Mouse (Mus musculus): ENCODE results near the gene Taar7a. TPM values are rescaled to one million over a fixed set of nuclear protein-coding genes. Genes with fewer than 3 reads are reported as not detected.

Taar7a gene
- total and polyA plus RNA-seq, 2 experiments from 2014 or later, result not detected

DNA sequence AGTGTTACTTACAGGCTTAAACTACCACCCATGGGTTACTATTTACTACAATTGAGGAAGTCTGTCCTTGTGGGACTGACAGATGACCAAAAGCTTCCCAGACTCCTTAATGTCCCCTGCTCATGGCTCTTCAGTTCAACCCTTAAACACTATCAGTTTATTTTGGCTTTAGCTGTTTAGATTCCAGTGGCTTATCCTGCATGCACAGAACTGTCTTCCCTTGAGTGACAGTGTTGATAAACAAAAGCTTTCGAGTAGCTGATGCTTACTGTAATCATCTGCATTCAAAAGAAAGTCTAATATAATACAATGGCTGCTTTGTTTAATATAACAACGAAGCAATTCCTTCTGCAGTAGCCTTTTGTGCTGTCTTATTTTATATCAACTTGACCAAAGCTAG, 13.8 kb upstream of the Taar7a start:
- no peak overlapping the region for H3K4me3 ChIP-seq (ENCODE audit: low read depth, low read length)

DNA sequence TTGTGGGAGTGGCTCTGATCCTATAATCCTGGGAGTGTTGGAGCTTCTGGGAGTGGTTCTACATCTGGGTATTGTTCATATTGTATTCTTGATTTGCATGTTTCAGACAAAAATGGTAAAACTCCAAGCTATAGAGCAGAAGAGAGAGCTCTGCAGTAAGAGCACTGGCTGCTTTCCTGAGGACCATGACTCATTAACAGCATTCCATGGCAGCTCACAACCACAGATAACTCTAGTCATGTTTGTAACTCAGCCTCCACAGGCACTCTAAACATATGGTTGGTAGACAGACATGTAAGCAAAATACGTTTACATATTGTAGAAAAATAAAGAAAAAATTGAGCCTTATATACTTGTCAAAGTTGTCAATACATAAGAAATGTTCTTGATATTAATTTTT, 13.2 kb upstream of the Taar7a start:
- ATAC-seq (ENCODE audit: insufficient read depth, low read depth) (no peak), DNase-seq (ENCODE audit: low spot score) (no peak)
- WGBS, result 41% methylated on average over 1 of the region's 1 CpGs
- H3K4me3 ChIP-seq (ENCODE audit: low read depth, low read length), result no peak overlapping the region
- no peaks in the 10 kb centered on the region for H3K36me3 ChIP-seq (replicated peaks; ENCODE audit: control insufficient read depth, insufficient read depth, low read length)
- H3K9ac ChIP-seq (replicated peaks; ENCODE audit: low read depth, low read length), result no peak overlapping the region
- no peaks in the 10 kb centered on the region for H3K9me3 ChIP-seq (replicated peaks; ENCODE audit: control insufficient read depth, low read length)
- TF ChIP-seq CTCF (IDR thresholded peaks at IDR 0.05; ENCODE audit: low read depth), result no peak
- no peak for TF ChIP-seq EP300 (IDR thresholded peaks at IDR 0.05; ENCODE audit: low read depth)
- no peaks in the 10 kb centered on the region for H3K4me1 ChIP-seq (ENCODE audit: control insufficient read depth, insufficient read depth)
- no peak overlapping the region for H3K4me2 ChIP-seq (ENCODE audit: low read depth, low read length)
- H3K27ac ChIP-seq (ENCODE audit: low read depth), result no peak overlapping the region
- no peaks in the 10 kb centered on the region for H3K27me3 ChIP-seq (ENCODE audit: control insufficient read depth, insufficient read depth, low read length)

More for the DNA sequence above, 13.8 kb upstream of the Taar7a start:
- H3K36me3 ChIP-seq (replicated peaks; ENCODE audit: control insufficient read depth, insufficient read depth, low read length), result no peaks in the 10 kb centered on the region
- WGBS, result 29% methylated on average over 2 of the region's 2 CpGs
- H3K27me3 ChIP-seq (ENCODE audit: control insufficient read depth, insufficient read depth, low read length), result no peaks in the 10 kb centered on the region
- no peak for ATAC-seq (ENCODE audit: insufficient read depth, low read depth)
- TF ChIP-seq CTCF (IDR thresholded peaks at IDR 0.05; ENCODE audit: low read depth), result no peak
- no peak for TF ChIP-seq EP300 (IDR thresholded peaks at IDR 0.05; ENCODE audit: low read depth)
- no peaks in the 10 kb centered on the region for H3K4me1 ChIP-seq (ENCODE audit: control insufficient read depth, insufficient read depth)
- no peak overlapping the region for H3K9ac ChIP-seq (replicated peaks; ENCODE audit: low read depth, low read length)
- no peak for DNase-seq (ENCODE audit: low spot score)
- no peak overlapping the region for H3K27ac ChIP-seq (ENCODE audit: low read depth)
- no peaks in the 10 kb centered on the region for H3K9me3 ChIP-seq (replicated peaks; ENCODE audit: control insufficient read depth, low read length)
- H3K4me2 ChIP-seq (ENCODE audit: low read depth, low read length), result no peak overlapping the region

DNA sequence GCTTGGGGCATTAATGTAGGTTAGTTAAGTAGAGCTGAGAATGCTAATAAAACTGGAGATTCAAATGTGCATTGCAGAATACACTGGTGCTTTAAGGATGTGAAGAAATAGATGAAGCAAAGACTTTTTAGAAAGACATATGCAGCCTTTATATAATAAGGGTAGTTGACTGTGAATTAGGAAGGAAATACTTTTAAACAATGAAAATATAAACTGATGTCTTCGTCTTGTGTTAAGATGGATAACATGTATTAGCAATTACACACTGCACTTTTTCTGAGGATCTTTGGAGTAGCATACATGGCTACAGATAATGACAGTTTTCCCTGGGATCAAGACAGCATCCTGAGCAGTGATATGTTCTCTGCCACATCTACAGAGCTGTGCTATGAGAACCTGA, 6.4 kb upstream of the Taar7a start, which contains the start of gene Taar7b:
Taar7b (plus strand) TSS at position 301 of the 400 bp plus-strand sequence.
- Histone ChIP-seq H3K9ac (replicated peaks; ENCODE audit: low read depth, low read length) (no peak within 1 kb of the TSS), H3K4me3 (ENCODE audit: low read depth, low read length) (no peak within 1 kb of the TSS), H3K4me1 (ENCODE audit: control insufficient read depth, insufficient read depth) (no peaks in the 10 kb centered on the region), H3K36me3 (replicated peaks; ENCODE audit: control insufficient read depth, insufficient read depth, low read length) (no peaks in the 10 kb centered on the region), H3K27me3 (ENCODE audit: control insufficient read depth, insufficient read depth, low read length) (no peaks in the 10 kb centered on the region), H3K27ac (ENCODE audit: low read depth) (no peak within 1 kb of the TSS), H3K4me2 (ENCODE audit: low read depth, low read length) (no peak within 1 kb of the TSS), H3K9me3 (replicated peaks; ENCODE audit: control insufficient read depth, low read length) (no peaks in the 10 kb centered on the region)
- 69% methylated on average over 1 of the region's 1 CpGs for WGBS
- TF ChIP-seq CTCF (IDR thresholded peaks at IDR 0.05; ENCODE audit: low read depth), result no peak
- no peak for TF ChIP-seq EP300 (IDR thresholded peaks at IDR 0.05; ENCODE audit: low read depth)
- DNase-seq (ENCODE audit: low spot score), result no peak
- ATAC-seq (ENCODE audit: insufficient read depth, low read depth), result no peak

DNA sequence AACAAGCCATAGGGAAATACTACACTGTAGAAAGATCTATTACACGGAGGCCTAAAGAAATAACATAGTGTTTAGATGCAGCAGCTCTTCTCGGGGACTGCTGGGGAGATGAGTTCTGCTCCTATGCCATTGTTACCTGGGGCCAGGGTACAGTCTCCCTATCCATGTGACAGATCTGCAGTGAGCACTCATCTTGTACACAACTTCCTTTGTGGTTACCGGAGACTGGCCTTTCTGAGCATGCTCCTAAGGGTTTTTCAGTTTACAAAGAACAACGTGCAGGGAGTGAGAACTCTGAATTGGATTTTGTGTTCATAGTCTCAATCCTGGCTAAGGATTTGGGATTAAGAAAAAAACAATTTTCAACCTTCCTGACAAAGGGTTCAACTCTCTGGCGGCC, 6.9 kb downstream of the Taar7a start:
- Histone ChIP-seq H3K4me1 (ENCODE audit: control insufficient read depth, insufficient read depth) (no peaks in the 10 kb centered on the region), H3K4me3 (ENCODE audit: low read depth, low read length) (no peak overlapping the region), H3K36me3 (replicated peaks; ENCODE audit: control insufficient read depth, insufficient read depth, low read length) (no peaks in the 10 kb centered on the region), H3K27ac (ENCODE audit: low read depth) (no peak overlapping the region), H3K9me3 (replicated peaks; ENCODE audit: control insufficient read depth, low read length) (no peaks in the 10 kb centered on the region), H3K4me2 (ENCODE audit: low read depth, low read length) (no peak overlapping the region), H3K9ac (replicated peaks; ENCODE audit: low read depth, low read length) (no peak overlapping the region), H3K27me3 (ENCODE audit: control insufficient read depth, insufficient read depth, low read length) (no peaks in the 10 kb centered on the region)
- TF ChIP-seq EP300 (IDR thresholded peaks at IDR 0.05; ENCODE audit: low read depth), result no peak
- TF ChIP-seq CTCF (IDR thresholded peaks at IDR 0.05; ENCODE audit: low read depth), result no peak
- WGBS, result 77% methylated on average over 5 of the region's 5 CpGs
- no peak for ATAC-seq (ENCODE audit: insufficient read depth, low read depth)
- DNase-seq (ENCODE audit: low spot score), result no peak

DNA sequence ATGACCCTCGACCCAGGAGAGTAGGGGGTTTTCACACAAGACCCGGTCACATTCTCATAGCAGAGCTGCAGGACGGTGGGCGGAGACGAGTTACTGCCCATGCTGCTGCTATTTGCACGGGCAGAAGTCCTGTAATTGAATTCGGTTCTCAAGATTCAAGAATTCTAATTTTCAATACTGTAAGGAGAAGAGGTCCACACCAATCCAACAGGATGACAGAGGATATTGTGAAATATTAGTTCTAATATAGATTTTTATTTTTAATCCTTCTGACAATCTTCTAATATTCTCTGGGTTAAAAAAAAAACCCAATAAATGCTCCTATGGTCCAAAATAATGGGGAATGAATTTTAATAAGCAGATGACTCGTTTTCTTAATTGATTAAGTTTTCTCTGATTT, 7.7 kb downstream of the Taar7a start, which contains the start of gene Taar6:
Taar6 (minus strand) TSS at position 101 of the 400 bp plus-strand sequence.
- Histone ChIP-seq H3K4me1 (ENCODE audit: control insufficient read depth, insufficient read depth) (no peaks in the 10 kb centered on the region), H3K4me2 (ENCODE audit: low read depth, low read length) (no peak within 1 kb of the TSS), H3K27ac (ENCODE audit: low read depth) (no peak within 1 kb of the TSS), H3K27me3 (ENCODE audit: control insufficient read depth, insufficient read depth, low read length) (no peaks in the 10 kb centered on the region), H3K4me3 (ENCODE audit: low read depth, low read length) (no peak within 1 kb of the TSS), H3K36me3 (replicated peaks; ENCODE audit: control insufficient read depth, insufficient read depth, low read length) (no peaks in the 10 kb centered on the region), H3K9ac (replicated peaks; ENCODE audit: low read depth, low read length) (no peak within 1 kb of the TSS), H3K9me3 (replicated peaks; ENCODE audit: control insufficient read depth, low read length) (no peaks in the 10 kb centered on the region)
- DNase-seq (ENCODE audit: low spot score), result no peak
- TF ChIP-seq EP300 (IDR thresholded peaks at IDR 0.05; ENCODE audit: low read depth) (no peak), CTCF (IDR thresholded peaks at IDR 0.05; ENCODE audit: low read depth) (no peak)
- no peak for ATAC-seq (ENCODE audit: insufficient read depth, low read depth)
- 67% methylated on average over 8 of the region's 8 CpGs for WGBS
